Mouse (Mus musculus) gastrocnemius, postnatal 14 days (tissue): ENCODE measurements around the gene Olfr1432. TPM values are rescaled to one million over a fixed set of nuclear protein-coding genes. Genes with fewer than 3 reads are reported as not detected.
"Not testable (repeated sequence)": the region's sequence is repeated elsewhere in the genome, so short reads cannot be mapped to it uniquely, and the experiment has no call there.

Source experiments
- DNase-seq: peaks from one replicate; pipeline ENCODE4 v3.0.0; 2021; ENCODE audit warnings: mixed read lengths
- intact Hi-C: fragments of 180-260 bp; cut with DNase I; formaldehyde crosslinking; loops from one replicate; pipeline ENCODE4 v1.15.1; 2025; ENCODE audit warnings: low total_unique reads
- long read RNA-seq, 2 experiments: library from polyadenylated mRNA; stranded (forward); transcript quantifications; one replicate each; pipeline ENCODE4 v2.0.0; 2021
- total RNA-seq, 2 experiments: library from RNA; stranded (reverse); gene quantifications; 2 replicates each; pipeline ENCODE4 v1.2.3; 2021

Gene Olfr1432
- not detected for total RNA-seq
- long read RNA-seq, experiment 1: 0 reads
- long read RNA-seq, experiment 2: 0 reads

DNA sequence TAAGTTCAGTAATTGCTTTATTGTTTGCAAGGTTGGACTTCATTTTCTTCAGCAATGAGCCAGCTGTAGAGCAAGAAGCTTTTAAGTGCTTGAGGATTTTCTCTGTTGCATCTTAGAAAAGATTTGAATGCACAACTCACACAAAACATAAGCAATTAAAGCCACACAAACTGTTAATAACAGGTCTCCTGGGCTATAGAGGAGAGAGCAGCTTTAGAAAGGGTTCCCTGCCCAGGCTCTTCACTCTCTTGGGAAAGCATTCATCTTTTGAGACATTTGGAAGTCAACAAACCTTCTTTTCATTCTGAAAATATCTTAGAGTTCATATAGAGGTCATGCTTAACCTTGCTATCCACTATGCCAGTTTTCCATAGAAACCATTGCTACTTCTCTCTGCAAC is at the start of gene Olfr1432:
Gene Olfr1432, minus strand, starts transcription at position 101 of the 400 bp plus-strand sequence.
- DNase-seq, intact Hi-C loops: not testable (repeated sequence)

DNA sequence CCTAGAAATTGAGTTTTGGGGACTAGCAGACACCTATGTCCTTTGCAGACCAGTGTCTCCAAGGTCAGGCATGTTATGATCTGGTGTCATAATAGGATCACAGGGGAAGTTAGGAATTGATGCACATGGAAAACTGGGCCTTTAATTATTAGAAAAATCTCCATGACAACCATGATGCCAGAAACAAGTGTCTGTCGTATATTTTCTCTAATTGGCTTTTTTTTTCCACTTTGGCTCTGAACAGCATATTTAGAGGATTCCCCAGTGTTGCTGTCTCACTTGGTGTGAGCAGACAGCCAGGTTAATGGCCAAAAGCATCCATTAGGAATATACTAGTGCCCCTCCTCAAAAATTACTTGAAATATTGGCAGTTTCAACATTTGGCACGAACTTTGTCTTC is 47.2 kb upstream of the Olfr1432 start, which contains the start of gene Olfr1434:
Gene Olfr1434, plus strand, starts transcription at position 301 of the 400 bp plus-strand sequence.
- no peak for DNase-seq
- intact Hi-C loops: no loop called here

DNA sequence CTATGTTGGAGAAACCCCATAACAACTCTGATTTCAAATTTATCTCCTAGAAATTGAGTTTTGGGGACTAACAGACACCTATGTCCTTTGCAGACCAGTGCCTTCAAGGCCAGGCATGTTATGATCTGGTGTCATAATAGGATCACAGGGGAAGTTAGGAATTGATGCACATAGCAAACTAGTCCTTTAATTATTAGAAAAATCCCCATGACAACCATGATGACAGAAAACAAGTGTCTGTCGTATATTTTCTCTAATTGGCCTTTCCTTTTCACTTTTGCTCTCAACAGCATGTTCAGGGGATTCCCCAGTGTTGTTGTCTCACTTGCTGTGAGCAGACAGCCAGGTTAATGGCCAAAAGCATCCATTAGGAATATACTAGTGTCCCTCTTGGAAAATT is 28.3 kb upstream of the Olfr1432 start, which contains the start of gene Olfr235:
Gene Olfr235, plus strand, starts transcription at position 301 of the 400 bp plus-strand sequence.
- intact Hi-C loops: no loop called here
- DNase-seq: no peak

DNA sequence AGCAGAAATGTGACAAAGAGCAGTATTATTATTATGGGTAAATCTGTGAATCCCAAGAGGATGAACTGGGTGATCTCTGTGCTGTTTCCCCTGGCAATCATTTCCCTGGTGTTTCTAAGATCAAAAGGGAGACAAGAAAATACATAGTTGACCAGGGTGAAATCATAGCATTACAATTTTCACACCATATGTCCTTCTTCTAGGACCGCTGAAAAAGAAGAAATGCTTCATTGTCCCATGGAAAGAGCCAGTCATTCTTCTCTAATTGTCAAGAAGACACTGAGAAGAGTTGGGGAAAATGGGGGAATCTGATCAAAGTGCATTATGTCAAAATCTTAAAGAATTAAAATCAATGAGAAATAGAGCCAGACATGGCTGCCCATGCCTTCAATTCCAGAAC is 9.2 kb upstream of the Olfr1432 start, which contains the start of gene Olfr262:
Gene Olfr262, minus strand, starts transcription at position 101 of the 400 bp plus-strand sequence.
- no peak for DNase-seq

DNA sequence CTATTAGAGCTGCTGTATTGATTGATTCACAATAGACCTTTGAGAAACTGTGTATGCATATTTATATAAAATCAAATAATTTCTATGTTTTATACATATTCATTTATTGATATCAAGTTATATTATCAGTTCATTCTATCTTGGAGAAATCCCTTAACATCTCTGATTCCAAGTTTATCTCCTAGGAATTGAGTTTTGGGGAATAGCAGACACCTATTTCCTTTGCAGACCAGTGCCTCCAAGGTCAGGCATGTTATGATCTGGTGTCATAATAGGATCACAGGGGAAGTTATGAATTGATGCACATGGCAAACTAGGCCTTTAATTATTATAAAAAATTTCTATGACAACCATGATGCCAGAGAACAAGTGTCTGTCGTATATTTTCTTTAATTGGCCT is 32.1 kb downstream of the Olfr1432 start, which contains the start of gene Olfr1431:
Gene Olfr1431, plus strand, starts transcription at position 301 of the 400 bp plus-strand sequence.
- DNase-seq: no peak
- intact Hi-C loops: no loop called here

More for the DNA sequence above, 9.2 kb upstream of the Olfr1432 start, which contains the start of gene Olfr262:
- intact Hi-C loops: no loop called here

DNA sequence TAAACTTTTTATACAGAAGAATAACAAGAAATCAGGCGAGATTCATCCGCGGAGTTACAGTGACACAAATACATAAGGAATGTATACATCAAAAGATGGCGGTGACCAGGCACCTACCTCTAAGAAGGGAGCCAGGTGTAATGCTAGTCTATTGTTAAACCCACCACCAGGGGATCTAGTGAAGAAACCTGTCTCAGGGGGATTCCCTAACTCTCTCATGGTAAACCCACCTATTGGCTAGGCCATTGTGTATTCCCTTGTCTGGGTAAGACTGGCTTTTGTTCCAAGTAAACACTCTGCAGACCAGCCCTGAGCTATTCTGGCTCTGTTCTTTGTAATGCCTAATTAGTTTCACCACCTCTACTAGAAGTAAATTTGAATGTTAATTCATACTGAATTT is 33.3 kb downstream of the Olfr1432 start:
- intact Hi-C loops, DNase-seq: not testable (repeated sequence)

Other genes with a start within 250 kb of the Olfr1432 start
- not detected for gene Olfr1423, start 191.3 kb downstream of the Olfr1432 start, total RNA-seq
- gene Olfr1424, start 169.9 kb downstream of the Olfr1432 start, total RNA-seq: not detected
- gene Olfr1425, start 154.9 kb downstream of the Olfr1432 start, total RNA-seq: not detected
- not detected for gene Olfr1426, start 140.6 kb downstream of the Olfr1432 start, total RNA-seq
- gene Olfr1427, start 129.3 kb downstream of the Olfr1432 start, total RNA-seq: not detected
- not detected for gene Olfr1428, start 116.7 kb downstream of the Olfr1432 start, total RNA-seq
- gene Olfr76, start 109.4 kb downstream of the Olfr1432 start, total RNA-seq: not detected
- not detected for gene Olfr1555-ps1, start 62.5 kb downstream of the Olfr1432 start, total RNA-seq
- gene Olfr1431, start 32.0 kb downstream of the Olfr1432 start, total RNA-seq: not detected
- not detected for gene Olfr262, start 9.1 kb upstream of the Olfr1432 start, total RNA-seq
- gene Olfr235, start 28.4 kb upstream of the Olfr1432 start, total RNA-seq: not detected
- not detected for gene Olfr1434, start 47.3 kb upstream of the Olfr1432 start, total RNA-seq
- gene Olfr1436, start 66.5 kb upstream of the Olfr1432 start, total RNA-seq: not detected
- not detected for gene Olfr1437, start 92.5 kb upstream of the Olfr1432 start, total RNA-seq
- gene Olfr1438-ps1, start 103.3 kb upstream of the Olfr1432 start, total RNA-seq: not detected
- gene Olfr1440, start 154.7 kb upstream of the Olfr1432 start, total RNA-seq: not detected
- not detected for gene Olfr1441, start 184.8 kb upstream of the Olfr1432 start, total RNA-seq
- not detected for gene Pfpl, start 195.3 kb upstream of the Olfr1432 start, total RNA-seq
- gene Mpeg1, start 228.2 kb upstream of the Olfr1432 start, total RNA-seq: 1 to 10 TPM; 1.5 to 1.6 TPM